Mouse (Mus musculus): Measurements from ENCODE around the gene Nipbl.
A peak's percentile ranks its signal among the peaks of the same experiment; 100 is the strongest.
"Not testable (repeated sequence)": the region's sequence is repeated elsewhere in the genome, so short reads cannot be mapped to it uniquely, and the experiment has no call there.

The Nipbl gene

GRCm38 (mm10) chr15:8443926-8444889 is at the start of gene Nipbl:
Gene Nipbl, minus strand, starts transcription at chr15:8444463.
- DNase-seq = peak; percentile 93

GRCm38 (mm10) chr15:8485261-8485660 is 41.0 kb upstream of the Nipbl start:
- DNase-seq = no peak

GRCm38 (mm10) chr15:8469006-8469575 is 24.8 kb upstream of the Nipbl start:
- DNase-seq = no peak

- DNase-seq = no peak
These were observed 19.3 kb upstream of the Nipbl start for GRCm38 (mm10) chr15:8463521-8463920.

- DNase-seq = no peak
These were observed 18.5 kb upstream of the Nipbl start for GRCm38 (mm10) chr15:8462780-8463179.

- DNase-seq = no peak
These were observed 16.6 kb upstream of the Nipbl start for GRCm38 (mm10) chr15:8460871-8461270.

- no peak for DNase-seq
These were observed 15.7 kb upstream of the Nipbl start for GRCm38 (mm10) chr15:8459979-8460378.

GRCm38 (mm10) chr15:8456223-8456622 is 12.0 kb upstream of the Nipbl start:
- not testable (repeated sequence) for DNase-seq

GRCm38 (mm10) chr15:8455486-8455885 is 11.2 kb upstream of the Nipbl start:
- no peak for DNase-seq

- no peak for DNase-seq
These were observed 6.8 kb upstream of the Nipbl start for GRCm38 (mm10) chr15:8451071-8451470.

GRCm38 (mm10) chr15:8447193-8447767 is 3.0 kb upstream of the Nipbl start:
- no peak for DNase-seq

GRCm38 (mm10) chr15:8446435-8446834 is 2.2 kb upstream of the Nipbl start:
- no peak for DNase-seq

- DNase-seq = no peak
These were observed 1.7 kb upstream of the Nipbl start for GRCm38 (mm10) chr15:8445951-8446419.

GRCm38 (mm10) chr15:8444890-8445597 is 781 bp upstream of the Nipbl start:
- peak; percentile 84 for DNase-seq

GRCm38 (mm10) chr15:8443168-8443925 is 916 bp downstream of the Nipbl start:
- peak; percentile 63 for DNase-seq

GRCm38 (mm10) chr15:8442761-8443160 is 1.5 kb downstream of the Nipbl start:
- no peak for DNase-seq

GRCm38 (mm10) chr15:8442156-8442555 is 2.1 kb downstream of the Nipbl start:
- DNase-seq = no peak

GRCm38 (mm10) chr15:8433239-8433947 is 10.9 kb downstream of the Nipbl start:
- no peak for DNase-seq

- no peak for DNase-seq
These were observed 11.7 kb downstream of the Nipbl start for GRCm38 (mm10) chr15:8432534-8432933.

GRCm38 (mm10) chr15:8429502-8429901 is 14.8 kb downstream of the Nipbl start:
- no peak for DNase-seq

- DNase-seq = no peak
These were observed 23.4 kb downstream of the Nipbl start for GRCm38 (mm10) chr15:8420909-8421308.
